10 mouse cellular contexts compared by ENCODE assay signal in the genomic region with DNA sequence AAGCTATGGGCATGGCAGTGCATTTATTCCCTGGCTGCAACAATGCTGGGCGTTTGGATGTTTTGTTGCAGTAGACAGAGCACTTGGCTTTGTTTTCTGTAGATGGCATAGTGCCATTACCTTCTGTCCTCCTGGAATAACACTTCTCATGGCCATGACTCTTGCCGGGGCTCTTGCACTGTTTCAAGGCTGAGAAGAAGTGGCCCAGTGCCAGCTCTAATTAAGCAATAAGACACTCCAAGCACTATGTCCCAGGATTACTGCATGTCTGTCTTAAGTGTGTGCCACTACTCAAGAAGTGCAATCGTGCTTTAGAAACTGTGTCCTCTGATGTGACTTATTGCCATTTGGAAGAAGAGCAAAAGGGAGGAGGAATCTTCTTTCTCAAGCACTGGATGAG.
DNase-seq lines count a peak whose midpoint lies in the region; ATAC-seq and TF ChIP-seq lines count a peak whose summit lies in the region.
"Had no signal": no experiment of that assay in that cellular context is flagged by ENCODE, and none has a peak within 500 bp of the region (broad histone marks: within the 10 kb centered on the region; RNA-seq: fewer than 3 reads in every experiment).

No protein-coding gene starts in this region.

- no peaks in the 10 kb centered on the region for H3K9me3 ChIP-seq in kidney, embryonic 15.5 days (replicated peaks)
- no peaks in the 10 kb centered on the region for H3K9me3 ChIP-seq in intestine, embryonic 16.5 days (ENCODE audit: control insufficient read depth, low read length)

- H3K4me3 ChIP-seq in kidney, embryonic 15.5 days (replicated peaks), result no peak overlapping the region
- H3K4me3 ChIP-seq in intestine, embryonic 16.5 days (ENCODE audit: low read length), result no peak overlapping the region
- H3K4me3 ChIP-seq: erythroblast, embryonic 14.5 days; left cerebral cortex, adult 2 months had no signal

- no peak overlapping the region for H3K27ac ChIP-seq in kidney, embryonic 15.5 days
- no peak overlapping the region for H3K27ac ChIP-seq in intestine, embryonic 16.5 days (ENCODE audit: low read length)
- H3K27ac ChIP-seq: left cerebral cortex, adult 2 months had no signal

- DNase-seq in kidney, adult 11 months, result peak; percentile 68
- DNase-seq in adrenal gland, adult 2 months, result peak; percentile 84
- DNase-seq in brain, embryonic 14.5 days (ENCODE audit: low read depth), result peak; percentile 86
- DNase-seq in lung, postnatal 10 days, result peak; percentile 28
- no peak for DNase-seq in layer of hippocampus, postnatal 10 days (ENCODE audit: low spot score in 2 of 2)
- DNase-seq: thymus, postnatal 14 days had no signal

- no peak for TF ChIP-seq POLR2A in brain, embryonic 14.5 days (IDR thresholded peaks at IDR 0.05; ENCODE audit: borderline replicate concordance, extremely low read depth, insufficient read depth, insufficient read length, poor library complexity, severe bottlenecking)

- WGBS in kidney, embryonic 15.5 days, result 52% methylated on average over 3 of the region's 3 CpGs
- 49% methylated on average over 3 of the region's 3 CpGs for WGBS in intestine, embryonic 16.5 days

- H3K4me2 ChIP-seq in kidney, embryonic 15.5 days, result no peak overlapping the region
- no peak overlapping the region for H3K4me2 ChIP-seq in intestine, embryonic 16.5 days (ENCODE audit: low read depth, low read length)

- H3K36me3 ChIP-seq in kidney, embryonic 15.5 days, result no peaks in the 10 kb centered on the region
- H3K36me3 ChIP-seq in intestine, embryonic 16.5 days (ENCODE audit: control insufficient read depth, insufficient read depth, low read length), result no peaks in the 10 kb centered on the region

- no peaks in the 10 kb centered on the region for H3K27me3 ChIP-seq in kidney, embryonic 15.5 days
- no peaks in the 10 kb centered on the region for H3K27me3 ChIP-seq in intestine, embryonic 16.5 days (replicated peaks; ENCODE audit: control insufficient read depth, insufficient read depth, low read length)

- H3K9ac ChIP-seq in kidney, embryonic 15.5 days, result no peak overlapping the region
- no peak overlapping the region for H3K9ac ChIP-seq in intestine, embryonic 16.5 days (ENCODE audit: low read depth, low read length)

- no peaks in the 10 kb centered on the region for H3K4me1 ChIP-seq in kidney, embryonic 15.5 days
- H3K4me1 ChIP-seq in intestine, embryonic 16.5 days (ENCODE audit: control insufficient read depth, insufficient read depth, low read length), result 0 out of 2 replicates have a peak, but pooled peaks cover 3% of the 10 kb centered on the region

- ATAC-seq in kidney, embryonic 15.5 days (replicated peaks; ENCODE audit: low FRiP score), result no peak
- no peak for ATAC-seq in intestine, embryonic 16.5 days

- no peak for TF ChIP-seq CTCF in brain, embryonic 14.5 days (IDR thresholded peaks at IDR 0.05; ENCODE audit: borderline replicate concordance, extremely low read depth, insufficient read depth, insufficient read length)

Comparison
In these comparisons a context has a peak if more than half of its experiments do, and no peak if none do; other contexts are left out.
1. DNase-seq: peak in kidney, adult 11 months (single experiment), adrenal gland, adult 2 months (single experiment), brain, embryonic 14.5 days (single experiment) and lung, postnatal 10 days (single experiment); none in layer of hippocampus, postnatal 10 days (0 of 2).